Mouse (Mus musculus): ENCODE measurements around the gene Ppcs.

GRCm38 (mm10) chr4:119465841-119466240, 43.6 kb upstream of the Ppcs start:
- TF ChIP-seq POLR2A (IDR thresholded peaks at IDR 0.05; ENCODE audit: low read depth, low read length), result no peak
- no peak for TF ChIP-seq CTCF (conservative IDR thresholded peaks at IDR 0.05; ENCODE audit: insufficient read depth, insufficient read length, low read depth, low read length)
